Mouse (Mus musculus) left cerebral cortex, postnatal 36 days (tissue): ENCODE results near the gene Gm266. TPM values are rescaled to one million over a fixed set of nuclear protein-coding genes. Genes with fewer than 3 reads are reported as not detected.

ENCODE experiments used
- DNase-seq, 2 experiments: peaks; one replicate each; pipeline ENCODE4 v3.0.0; 2021 to 2022; ENCODE audit warnings: low spot score in 2 of 2, mixed read lengths in 1 of 2
- intact Hi-C: fragments of 180-260 bp; cut with DNase I; formaldehyde crosslinking; loops from one replicate; pipeline ENCODE4 v1.15.1; 2025
- total RNA-seq, 2 experiments: library from RNA; stranded (reverse); gene quantifications; 2 replicates each; pipeline ENCODE4 v1.2.3; 2021

The Gm266 gene
- total RNA-seq, 2 experiments from 2014 or later: 4.0 to 4.5 TPM

- intact Hi-C loops: no loop called here
- DNase-seq: no peak
Observed at GRCm38 (mm10) chr12:111463570-111463969, 22.1 kb downstream of the Gm266 start.

DNA sequence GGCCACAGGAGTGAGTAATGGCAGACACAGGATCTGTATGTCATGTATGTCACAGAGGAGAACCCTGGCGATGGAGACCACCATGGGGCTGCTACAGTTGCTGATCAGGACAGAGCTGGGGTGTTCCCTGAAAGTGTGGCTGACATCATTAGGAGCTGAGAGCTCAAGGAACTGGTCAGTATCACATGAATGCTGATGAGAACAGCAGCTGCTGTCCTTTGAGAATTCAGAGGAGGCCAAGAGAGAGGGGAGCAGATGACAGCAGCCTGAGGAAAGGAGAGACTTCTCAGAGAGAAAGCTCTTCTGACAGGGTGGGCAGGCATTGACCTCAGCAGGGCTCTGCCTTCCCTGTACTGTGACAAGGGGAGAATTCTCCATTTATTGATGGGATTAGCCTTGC is 27.9 kb downstream of the Gm266 start:
- no peak for DNase-seq
- intact Hi-C loops: no loop called here

DNA sequence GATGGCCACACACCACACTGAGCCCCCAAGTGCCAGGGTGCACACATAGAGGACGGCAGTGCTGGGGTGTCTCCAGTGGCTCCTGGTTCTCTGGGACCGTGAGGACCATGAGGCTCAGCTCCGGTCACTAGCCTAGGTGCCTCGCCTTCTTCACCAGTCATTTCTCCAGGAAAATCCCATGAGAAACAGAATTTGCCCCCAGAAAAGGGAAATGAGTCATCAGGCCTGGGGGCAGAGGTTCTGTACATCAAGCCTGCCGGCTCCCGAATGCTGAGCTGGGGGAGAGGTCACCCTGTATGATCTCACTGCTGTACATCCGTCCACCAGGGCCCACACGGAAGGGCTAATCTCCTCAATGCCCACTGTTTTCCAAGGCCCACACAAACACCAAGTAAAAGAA is 29.8 kb downstream of the Gm266 start:
- intact Hi-C loops: no loop called here

DNA sequence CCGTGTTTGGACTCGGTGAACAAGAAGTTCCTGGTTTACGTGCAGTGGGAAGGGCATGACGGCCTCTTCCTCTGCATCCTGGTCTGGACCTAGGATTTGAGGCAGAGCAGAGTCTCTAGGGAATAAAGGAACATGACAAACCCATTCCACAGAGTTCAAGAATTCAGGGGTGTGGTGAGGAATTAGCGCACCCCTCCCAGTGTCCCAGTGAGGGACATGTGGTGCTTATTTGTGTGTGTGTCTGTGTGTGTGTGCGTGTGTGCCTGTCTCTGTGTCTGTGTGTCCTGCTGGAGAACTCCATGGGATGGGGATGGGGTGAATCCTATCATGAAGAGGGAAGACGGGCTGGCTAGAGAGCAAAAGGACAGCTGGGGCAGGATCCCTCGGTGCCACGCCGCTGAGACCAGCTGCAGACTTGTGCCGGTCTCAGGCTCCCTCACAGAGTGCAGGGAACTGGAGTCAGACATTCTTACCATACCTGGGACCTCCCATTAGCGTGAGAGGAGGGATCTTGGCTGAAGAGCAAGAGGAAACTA is 30.2 kb downstream of the Gm266 start:
- DNase-seq: no peak
- intact Hi-C loops: no loop called here

More for the DNA sequence above, 29.8 kb downstream of the Gm266 start:
- DNase-seq: no peak

GRCm38 (mm10) chr12:111454543-111455280 is 30.9 kb downstream of the Gm266 start:
- no peak for DNase-seq
- intact Hi-C loops: no loop called here

GRCm38 (mm10) chr12:111454021-111454420 is 31.6 kb downstream of the Gm266 start:
- intact Hi-C loops: no loop called here
- DNase-seq: no peak

GRCm38 (mm10) chr12:111451561-111451960 is 34.1 kb downstream of the Gm266 start:
- no peak for DNase-seq
- intact Hi-C loops: no loop called here

- no peak for DNase-seq
- intact Hi-C loops: no loop called here
Observed at GRCm38 (mm10) chr12:111450359-111450758, 35.3 kb downstream of the Gm266 start.

GRCm38 (mm10) chr12:111448931-111449705 is 36.5 kb downstream of the Gm266 start:
- DNase-seq: no peak
- intact Hi-C loops: no loop called here

DNA sequence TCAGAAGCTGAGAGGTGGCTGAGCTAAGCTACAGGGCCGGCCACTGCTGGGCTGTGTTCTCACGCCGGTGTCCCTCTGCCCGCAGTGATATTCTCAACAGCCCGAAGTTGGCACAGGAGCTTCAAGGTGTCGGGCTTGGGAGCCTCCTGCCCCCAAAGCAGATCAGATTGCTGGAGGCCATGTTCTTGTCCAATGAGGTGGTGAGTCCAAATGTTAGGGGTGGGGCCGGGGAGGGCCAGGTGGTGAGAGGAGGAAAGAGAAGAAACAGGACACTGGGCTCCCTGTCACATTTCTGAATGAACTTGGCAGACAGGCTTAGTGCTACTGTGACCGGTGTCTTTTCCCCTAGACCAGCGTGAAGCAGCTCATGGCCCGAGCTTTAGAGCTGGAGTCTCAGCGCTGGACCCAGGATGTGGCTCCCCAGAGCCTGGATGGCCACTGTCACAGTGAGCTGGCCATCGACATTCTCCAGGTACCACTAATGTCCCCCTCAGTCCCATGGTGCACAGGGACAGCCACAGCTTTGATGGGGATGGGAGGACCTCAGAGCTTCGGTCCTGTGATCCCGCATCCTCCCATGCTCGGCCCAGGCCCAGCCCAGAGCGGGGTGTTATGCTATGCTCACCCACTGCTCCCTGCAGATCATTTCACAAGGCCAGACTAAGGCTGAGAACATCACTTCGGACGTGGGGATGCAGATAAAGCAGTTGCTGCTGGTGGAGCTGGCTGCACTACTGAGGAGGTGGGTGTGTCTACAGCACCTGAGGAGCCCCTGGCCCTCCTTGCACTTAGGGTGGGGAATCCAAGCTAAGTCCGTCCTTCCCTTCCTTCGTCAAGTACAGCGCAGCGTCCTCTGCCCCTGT is 37.5 kb downstream of the Gm266 start:
- intact Hi-C loops: no loop called here

DNA sequence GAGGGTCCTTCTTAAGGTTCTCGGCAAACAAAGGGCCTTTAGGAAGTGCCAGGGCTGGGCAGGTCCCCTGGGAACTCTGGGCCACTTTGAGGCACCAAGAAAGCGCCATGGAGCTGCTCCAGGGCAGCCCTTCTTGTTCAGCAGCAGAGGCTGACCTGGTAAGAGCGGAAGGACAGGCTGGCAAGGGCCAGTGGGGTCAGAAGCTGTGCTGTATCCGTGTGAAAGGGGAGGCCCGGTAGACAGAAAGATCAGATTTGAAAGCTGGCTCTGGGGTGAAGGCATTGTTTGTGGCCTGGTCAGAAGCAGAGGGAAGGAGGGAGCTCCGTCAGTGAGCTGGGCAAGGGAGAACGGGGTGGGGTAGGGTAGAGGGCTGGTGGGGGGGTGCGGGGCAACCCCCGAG is 38.3 kb downstream of the Gm266 start:
- no peak for DNase-seq
- intact Hi-C loops: no loop called here

More for the DNA sequence above, 37.5 kb downstream of the Gm266 start:
- no peak for DNase-seq

GRCm38 (mm10) chr12:111446745-111447144 is 38.9 kb downstream of the Gm266 start:
- no peak for DNase-seq
- intact Hi-C loops: no loop called here

DNA sequence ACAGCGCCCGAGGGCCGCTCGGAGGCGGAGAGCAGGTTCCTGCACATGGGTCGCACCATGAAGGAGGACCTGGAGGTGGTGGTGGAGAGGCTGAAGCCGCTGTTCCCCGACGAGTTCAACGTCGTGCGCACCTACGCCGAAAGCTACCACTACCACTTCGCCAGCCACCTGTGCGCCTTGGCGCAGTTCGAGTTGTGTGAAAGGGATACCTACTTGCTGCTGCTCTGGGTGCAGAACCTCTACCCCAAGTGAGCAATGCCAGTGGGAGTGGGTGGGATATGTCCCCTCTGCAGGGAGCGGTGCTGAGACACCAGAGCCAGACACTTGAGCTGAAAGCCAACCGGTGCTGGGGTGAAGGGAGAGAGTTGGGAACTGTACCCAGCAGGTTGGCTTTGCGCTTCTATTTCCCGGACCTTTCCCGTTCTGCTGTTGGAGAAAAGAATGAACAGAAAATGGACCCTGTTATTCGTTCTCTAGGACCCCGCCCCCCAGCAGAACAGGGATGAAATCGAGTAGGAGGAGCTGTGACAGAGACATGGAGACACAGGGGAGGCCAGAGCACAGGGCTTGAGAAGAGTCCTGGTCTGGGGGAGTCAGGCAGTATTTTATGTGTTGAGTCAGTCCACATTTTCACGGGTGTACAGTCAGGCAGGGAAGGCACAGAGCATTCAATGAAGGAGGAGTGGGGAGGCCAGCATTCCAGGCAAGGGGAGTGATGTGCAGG is 39.6 kb downstream of the Gm266 start:
- no peak for DNase-seq
- intact Hi-C loops: no loop called here

DNA sequence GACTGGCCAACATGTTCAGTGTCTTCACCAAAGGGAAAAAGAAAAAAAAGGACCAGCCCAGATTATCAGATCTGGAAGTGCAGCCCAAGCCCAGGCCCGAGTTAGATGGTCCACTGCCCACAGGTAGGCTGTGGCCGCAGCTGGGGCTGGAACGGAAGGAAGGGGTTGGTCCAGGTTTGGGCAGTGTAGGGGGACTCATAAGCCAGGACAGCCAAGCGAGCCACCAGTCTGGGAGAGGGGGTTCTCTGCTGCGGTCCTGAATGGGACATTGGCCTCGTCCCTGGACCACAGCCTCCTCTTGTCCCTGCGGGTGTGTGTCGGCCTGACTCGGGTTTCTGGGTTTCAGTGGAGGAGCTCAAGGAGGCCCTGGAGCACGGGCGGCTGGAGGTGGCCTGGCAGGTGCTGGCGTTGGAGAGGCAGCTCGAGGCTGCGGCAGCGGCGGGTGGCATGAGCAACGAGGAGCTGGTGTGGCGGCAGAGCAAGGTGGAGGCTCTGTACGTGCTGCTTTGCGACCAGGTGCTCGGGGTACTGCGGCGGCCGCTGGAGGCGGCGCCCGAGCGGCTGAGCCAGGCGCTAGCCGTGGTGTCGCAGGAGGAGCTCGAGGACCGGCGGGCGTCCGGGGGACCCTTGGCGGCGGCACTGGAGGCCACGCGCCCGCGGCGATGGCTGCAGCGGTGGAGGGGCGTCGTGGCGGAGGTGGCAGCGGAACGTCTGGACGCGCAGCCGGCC is 40.3 kb downstream of the Gm266 start:
- no peak for DNase-seq
- intact Hi-C loops: no loop called here

- no peak for DNase-seq
Observed at GRCm38 (mm10) chr12:111443921-111444831, 41.4 kb downstream of the Gm266 start.

DNA sequence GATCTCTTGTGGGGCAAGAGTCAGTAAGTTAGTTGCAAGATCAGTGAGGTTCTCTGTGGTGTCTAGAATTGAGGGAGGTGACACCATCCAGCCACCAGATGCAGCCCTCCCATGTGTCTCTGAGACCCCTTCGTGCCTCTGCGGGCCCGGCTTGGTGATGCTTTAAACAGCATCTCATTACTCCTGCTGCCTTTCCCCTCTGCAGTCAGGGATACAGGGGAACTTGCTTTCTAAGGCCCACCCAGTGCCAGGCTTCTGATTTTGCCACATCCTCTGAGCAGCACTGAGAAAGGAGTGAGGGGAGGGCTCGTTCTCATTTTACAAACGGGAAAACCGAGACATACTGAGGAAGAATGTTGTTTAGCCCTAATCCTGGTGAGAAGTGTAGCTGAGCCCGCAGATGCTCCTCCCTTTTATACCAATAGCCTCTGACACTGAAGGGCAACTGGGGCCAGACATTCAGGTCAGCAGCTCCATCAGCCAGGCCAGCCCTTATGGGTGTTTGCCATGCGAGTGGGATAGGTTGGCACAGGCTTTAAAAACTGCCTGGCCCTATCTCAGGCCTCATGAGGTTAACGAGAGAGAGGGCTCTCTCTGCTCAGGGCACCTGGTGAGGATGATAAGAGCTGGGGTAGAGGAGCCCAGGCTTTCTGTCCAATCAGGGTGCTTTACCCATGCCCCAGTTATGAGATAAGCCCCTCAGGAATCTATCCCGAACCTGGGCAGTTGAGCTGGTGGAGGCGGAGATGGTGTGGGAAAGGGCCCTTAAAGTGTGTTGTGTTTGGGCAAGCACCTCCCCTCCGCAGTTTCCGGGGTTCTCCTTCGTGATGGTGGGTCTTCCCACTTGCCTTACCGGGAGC is 42.4 kb downstream of the Gm266 start:
- no peak for DNase-seq
- intact Hi-C loops: no loop called here

More at GRCm38 (mm10) chr12:111443921-111444831, 41.4 kb downstream of the Gm266 start:
- intact Hi-C loops: no loop called here
